Mouse (Mus musculus) forebrain, postnatal 0 days (tissue): ENCODE data around the gene Col12a1. TPM values are rescaled to one million over a fixed set of nuclear protein-coding genes. Genes with fewer than 3 reads are reported as not detected.

Experiments
- ATAC-seq: fragments of 200-750 bp; cut with Nextera tagmentation; 2 replicates; pipeline ENCODE4 v1.8.0; 2017; ENCODE audit warnings: mild to moderate bottlenecking, moderate library complexity
- DNase-seq: peaks from one replicate; pipeline ENCODE4 v3.0.0-alpha.2; 2015
- H3K27ac ChIP-seq: fragments of 300-500 bp; sonication (generic); 2 replicates; pipeline ENCODE4 v1.5.1; 2014; ENCODE audit warnings: low read depth, mild to moderate bottlenecking, antibody characterized with exemption, low read length, moderate library complexity, mixed read lengths
- H3K27me3 ChIP-seq: fragments of 300-500 bp; sonication (generic); 2 replicates; pipeline ENCODE4 v1.6.1; 2014; ENCODE audit warnings: mild to moderate bottlenecking, low read length, mixed read lengths; ENCODE audit not compliant: insufficient read depth
- H3K36me3 ChIP-seq: fragments of 300-500 bp; sonication (generic); 2 replicates; pipeline ENCODE4 v1.6.1; 2014; ENCODE audit warnings: mild to moderate bottlenecking, moderate library complexity; ENCODE audit not compliant: insufficient read depth
- H3K4me1 ChIP-seq: fragments of 300-500 bp; sonication (generic); 2 replicates; pipeline ENCODE4 v1.6.1; 2014; ENCODE audit warnings: antibody characterized with exemption; ENCODE audit not compliant: insufficient read depth
- H3K4me2 ChIP-seq: fragments of 300-500 bp; sonication (generic); 2 replicates; pipeline ENCODE4 v1.6.1; 2014; ENCODE audit warnings: low read depth, mild to moderate bottlenecking, moderate library complexity
- H3K4me3 ChIP-seq: fragments of 300-500 bp; sonication (generic); 2 replicates; pipeline ENCODE4 v1.5.1; 2014; ENCODE audit warnings: low read depth, low read length, mixed read lengths
- H3K9ac ChIP-seq: fragments of 300-500 bp; sonication (generic); 2 replicates; pipeline ENCODE4 v1.6.1; 2014; ENCODE audit warnings: mild to moderate bottlenecking
- H3K9me3 ChIP-seq: fragments of 300-500 bp; sonication (generic); 2 replicates; pipeline ENCODE4 v1.6.1; 2016; ENCODE audit warnings: low read length
- CTCF ChIP-seq: sonication (generic); IDR thresholded peaks from 2 replicates; pipeline ENCODE4 v1.5.1; 2016; ENCODE audit warnings: antibody characterized with exemption, control low read depth, low read depth
- WGBS: fragments of 180-500 bp; shearing (Covaris S2); extraction: QIAGEN DNeasy Blood & Tissue Kit; methylation state at CpG from one replicate; pipeline ENCODE4 v1.1.7; 2014; 5-methylcytosine and 5-hydroxymethylcytosine counted together
- polyA plus RNA-seq: library from polyadenylated mRNA; unstranded; fragments of >200 nt; fragmentation: Nextera tagmentation; extraction: Ambion mirVana; gene quantifications from 2 replicates; pipeline ENCODE4 v1.2.1, GENCODE M21; 2015
- total RNA-seq: library from RNA; depleted of rRNA; stranded (reverse); fragments of >200 nt; gene quantifications from 2 replicates; pipeline ENCODE4 v1.2.3, GENCODE M21; 2014

Gene Col12a1
- total and polyA plus RNA-seq, 2 experiments from 2014 or later = 7.0 to 29.8 TPM

GRCm38 (mm10) chr9:79618839-79619597 lies 99.6 kb downstream of the Col12a1 start:
- no peak overlapping the region for H3K9ac ChIP-seq
- 84% methylated on average over 6 of the region's 6 CpGs for WGBS
- no peak for ATAC-seq
- DNase-seq = no peak
- H3K4me2 ChIP-seq = no peak overlapping the region
- no peaks in the 10 kb centered on the region for H3K4me1 ChIP-seq
- H3K27me3 ChIP-seq = no peaks in the 10 kb centered on the region
- no peak overlapping the region for H3K27ac ChIP-seq
- H3K9me3 ChIP-seq = no peaks in the 10 kb centered on the region
- H3K4me3 ChIP-seq = no peak overlapping the region
- no peak for TF ChIP-seq CTCF
- H3K36me3 ChIP-seq = no peaks in the 10 kb centered on the region

- Histone ChIP-seq H3K36me3 (no peaks in the 10 kb centered on the region), H3K9ac (no peak overlapping the region), H3K4me3 (no peak overlapping the region), H3K27ac (no peak overlapping the region), H3K4me1 (no peaks in the 10 kb centered on the region), H3K27me3 (no peaks in the 10 kb centered on the region), H3K4me2 (no peak overlapping the region), H3K9me3 (no peaks in the 10 kb centered on the region)
- TF ChIP-seq CTCF = no peak
- DNase-seq (no peak), ATAC-seq (no peak)
- 40% methylated on average over 3 of the region's 3 CpGs for WGBS
These were observed 101.3 kb downstream of the Col12a1 start for GRCm38 (mm10) chr9:79617336-79617735.

GRCm38 (mm10) chr9:79616040-79616439 lies 102.6 kb downstream of the Col12a1 start:
- H3K27me3 ChIP-seq = no peaks in the 10 kb centered on the region
- no peaks in the 10 kb centered on the region for H3K9me3 ChIP-seq
- no peak overlapping the region for H3K27ac ChIP-seq
- TF ChIP-seq CTCF = no peak
- WGBS = 76% methylated on average over 5 of the region's 5 CpGs
- H3K9ac ChIP-seq = no peak overlapping the region
- DNase-seq (no peak), ATAC-seq (no peak)
- no peak overlapping the region for H3K4me2 ChIP-seq
- no peaks in the 10 kb centered on the region for H3K36me3 ChIP-seq
- H3K4me1 ChIP-seq = no peaks in the 10 kb centered on the region
- no peak overlapping the region for H3K4me3 ChIP-seq

GRCm38 (mm10) chr9:79610286-79610685 lies 108.3 kb downstream of the Col12a1 start:
- 90% methylated on average over 6 of the region's 6 CpGs for WGBS
- no peak for DNase-seq
- H3K36me3 ChIP-seq = no peaks in the 10 kb centered on the region

GRCm38 (mm10) chr9:79609661-79610060 lies 109.0 kb downstream of the Col12a1 start:
- Histone ChIP-seq H3K36me3 (no peaks in the 10 kb centered on the region), H3K27me3 (no peaks in the 10 kb centered on the region), H3K4me2 (no peak overlapping the region), H3K9ac (no peak overlapping the region), H3K9me3 (no peaks in the 10 kb centered on the region), H3K4me3 (no peak overlapping the region), H3K4me1 (peaks cover 7% of the 10 kb centered on the region; the same call in 1 of the 2 replicates), H3K27ac (no peak overlapping the region)
- DNase-seq (no peak), ATAC-seq (no peak)
- WGBS = 87% methylated on average over 4 of the region's 4 CpGs
- no peak for TF ChIP-seq CTCF

More at GRCm38 (mm10) chr9:79610286-79610685, 108.3 kb downstream of the Col12a1 start:
- Histone ChIP-seq H3K4me2 (no peak overlapping the region), H3K9me3 (no peaks in the 10 kb centered on the region), H3K4me1 (peaks cover 7% of the 10 kb centered on the region; the same call in 1 of the 2 replicates), H3K9ac (no peak overlapping the region), H3K27me3 (no peaks in the 10 kb centered on the region), H3K27ac (no peak overlapping the region), H3K4me3 (no peak overlapping the region)
- ATAC-seq = no peak
- TF ChIP-seq CTCF = no peak

- H3K9ac ChIP-seq = no peak overlapping the region
- peaks cover 7% of the 10 kb centered on the region; the same call in 1 of the 2 replicates for H3K4me1 ChIP-seq
- H3K36me3 ChIP-seq = no peaks in the 10 kb centered on the region
- H3K4me2 ChIP-seq = no peak overlapping the region
- no peak overlapping the region for H3K4me3 ChIP-seq
- 72% methylated on average over 1 of the region's 1 CpGs for WGBS
- no peaks in the 10 kb centered on the region for H3K9me3 ChIP-seq
- no peak for TF ChIP-seq CTCF
- no peak for DNase-seq
- H3K27ac ChIP-seq = no peak overlapping the region
- no peaks in the 10 kb centered on the region for H3K27me3 ChIP-seq
- no peak for ATAC-seq
These were observed 109.8 kb downstream of the Col12a1 start for GRCm38 (mm10) chr9:79608795-79609194.

GRCm38 (mm10) chr9:79608062-79608531 lies 110.5 kb downstream of the Col12a1 start:
- no peak for TF ChIP-seq CTCF
- Histone ChIP-seq H3K36me3 (no peaks in the 10 kb centered on the region), H3K4me2 (no peak overlapping the region), H3K9me3 (no peaks in the 10 kb centered on the region), H3K4me1 (peaks cover 7% of the 10 kb centered on the region; the same call in 1 of the 2 replicates), H3K4me3 (no peak overlapping the region), H3K27me3 (no peaks in the 10 kb centered on the region), H3K27ac (no peak overlapping the region), H3K9ac (no peak overlapping the region)
- 28% methylated on average over 4 of the region's 4 CpGs for WGBS
- DNase-seq = peak; percentile 52
- peak; percentile 66 for ATAC-seq
